Mouse (Mus musculus): ENCODE measurements at regions not wholly inside any gene's neighbourhood (a gene's known extent, or its start where the extent isn't known, plus 50 kb on each side); places are given as distances from the start of the nearest gene placed in this dataset.

DNA sequence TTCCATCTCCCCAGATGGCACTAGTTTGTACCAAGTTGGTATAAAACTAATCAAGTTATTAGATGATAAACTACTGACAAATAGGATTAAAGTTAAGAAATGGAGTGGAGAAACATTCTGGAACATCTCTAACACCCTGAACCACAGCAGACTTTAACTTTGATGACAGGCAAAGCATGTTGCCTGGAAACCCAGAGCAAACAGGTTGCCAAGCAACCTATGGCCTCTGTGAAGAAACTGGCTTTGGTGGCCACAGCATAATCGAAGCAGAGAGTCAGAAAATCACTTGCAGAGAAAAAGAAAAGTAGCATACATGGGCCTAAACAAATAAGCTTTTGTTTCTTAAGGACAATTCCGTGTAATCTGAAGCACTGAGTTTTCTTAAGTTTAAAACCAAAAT lies 59.4 kb upstream of the Vgll3 start:
- no peak for TF ChIP-seq CTCF (IDR thresholded peaks at IDR 0.05; ENCODE audit: borderline replicate concordance, control insufficient read depth, extremely low read depth, insufficient read depth, low read length, poor library complexity)
- TF ChIP-seq POLR2A (IDR thresholded peaks at IDR 0.05; ENCODE audit: control insufficient read depth, extremely low read depth, insufficient read depth, low read length, poor library complexity): no peak
